Mouse (Mus musculus): ENCODE measurements around the gene Pttg1ip. TPM values are rescaled to one million over a fixed set of nuclear protein-coding genes. Genes with fewer than 3 reads are reported as not detected.

Gene Pttg1ip
- polyA plus RNA-seq, 1 experiment from 2014 or later = 135 TPM

DNA sequence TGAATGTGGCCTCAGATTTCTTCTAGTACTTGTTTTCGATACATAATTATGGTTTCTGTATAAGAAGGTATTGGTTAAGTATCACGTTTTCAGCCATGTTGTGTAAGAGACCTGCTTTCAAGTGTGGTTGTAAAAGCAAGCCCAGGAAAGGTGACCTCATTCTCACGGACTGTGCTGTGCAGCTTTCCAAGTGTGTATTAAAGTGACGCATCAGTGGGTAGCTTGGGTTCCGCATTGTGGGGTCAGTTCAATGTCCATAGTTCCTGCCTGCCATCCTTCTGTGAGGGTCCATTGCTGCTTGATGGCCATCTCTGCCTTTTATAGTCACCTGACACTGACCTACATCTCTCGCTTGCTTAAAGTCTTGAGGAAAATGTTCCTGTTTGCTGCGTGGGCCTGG lies 35.4 kb downstream of the Pttg1ip start:
- Histone ChIP-seq H3K36me3 (ENCODE audit: control insufficient read depth, insufficient read depth, low read length) (peaks cover 60% of the 10 kb centered on the region), H3K4me1 (ENCODE audit: control insufficient read depth, insufficient read depth, low read length) (no peaks in the 10 kb centered on the region), H3K27ac (replicated peaks; ENCODE audit: low read depth, low read length) (no peak overlapping the region), H3K27me3 (replicated peaks; ENCODE audit: control insufficient read depth, insufficient read depth, low read length) (no peaks in the 10 kb centered on the region), H3K9me3 (ENCODE audit: control insufficient read depth, low read length) (no peaks in the 10 kb centered on the region), H3K4me3 (ENCODE audit: low read depth, low read length) (no peak overlapping the region), H3K4me2 (ENCODE audit: low read depth, low read length) (no peak overlapping the region), H3K9ac (ENCODE audit: low read depth, low read length) (no peak overlapping the region)
- DNase-seq (ENCODE audit: low spot score) (no peak), ATAC-seq (ENCODE audit: low read depth) (no peak)
- 93% methylated on average over 7 of the region's 7 CpGs for WGBS

DNA sequence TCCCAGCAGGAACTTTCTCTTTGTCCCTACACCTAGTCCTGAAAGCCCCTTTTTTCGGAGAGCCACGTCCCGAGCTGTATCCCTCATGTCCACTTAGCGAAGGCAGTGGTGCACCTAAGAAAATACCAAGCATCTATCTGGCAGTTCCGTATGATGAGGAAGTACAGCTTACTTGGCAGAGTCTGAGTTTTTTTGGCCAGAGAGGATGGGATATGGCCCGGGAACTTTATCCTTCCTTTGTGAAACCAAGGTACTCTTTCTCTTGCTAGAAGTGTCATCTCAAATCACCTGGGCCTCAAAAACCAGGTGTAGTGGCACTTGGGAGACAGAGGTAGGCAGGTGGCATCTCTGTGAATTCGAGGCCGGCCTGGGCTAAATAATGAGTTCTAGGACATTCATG lies 40.0 kb downstream of the Pttg1ip start:
- Histone ChIP-seq H3K4me1 (ENCODE audit: control insufficient read depth, insufficient read depth, low read length) (peaks cover 17% of the 10 kb centered on the region), H3K9ac (ENCODE audit: low read depth, low read length) (peak overlapping the region; percentile 96), H3K4me2 (ENCODE audit: low read depth, low read length) (peak overlapping the region; percentile 84), H3K9me3 (ENCODE audit: control insufficient read depth, low read length) (no peaks in the 10 kb centered on the region), H3K27ac (replicated peaks; ENCODE audit: low read depth, low read length) (peak overlapping the region; percentile 92), H3K27me3 (replicated peaks; ENCODE audit: control insufficient read depth, insufficient read depth, low read length) (no peaks in the 10 kb centered on the region), H3K36me3 (ENCODE audit: control insufficient read depth, insufficient read depth, low read length) (peaks cover 17% of the 10 kb centered on the region), H3K4me3 (ENCODE audit: low read depth, low read length) (peak overlapping the region; percentile 98)
- DNase-seq (ENCODE audit: low spot score) (no peak), ATAC-seq (ENCODE audit: low read depth) (no peak)
- 74% methylated on average over 8 of the region's 8 CpGs for WGBS

DNA sequence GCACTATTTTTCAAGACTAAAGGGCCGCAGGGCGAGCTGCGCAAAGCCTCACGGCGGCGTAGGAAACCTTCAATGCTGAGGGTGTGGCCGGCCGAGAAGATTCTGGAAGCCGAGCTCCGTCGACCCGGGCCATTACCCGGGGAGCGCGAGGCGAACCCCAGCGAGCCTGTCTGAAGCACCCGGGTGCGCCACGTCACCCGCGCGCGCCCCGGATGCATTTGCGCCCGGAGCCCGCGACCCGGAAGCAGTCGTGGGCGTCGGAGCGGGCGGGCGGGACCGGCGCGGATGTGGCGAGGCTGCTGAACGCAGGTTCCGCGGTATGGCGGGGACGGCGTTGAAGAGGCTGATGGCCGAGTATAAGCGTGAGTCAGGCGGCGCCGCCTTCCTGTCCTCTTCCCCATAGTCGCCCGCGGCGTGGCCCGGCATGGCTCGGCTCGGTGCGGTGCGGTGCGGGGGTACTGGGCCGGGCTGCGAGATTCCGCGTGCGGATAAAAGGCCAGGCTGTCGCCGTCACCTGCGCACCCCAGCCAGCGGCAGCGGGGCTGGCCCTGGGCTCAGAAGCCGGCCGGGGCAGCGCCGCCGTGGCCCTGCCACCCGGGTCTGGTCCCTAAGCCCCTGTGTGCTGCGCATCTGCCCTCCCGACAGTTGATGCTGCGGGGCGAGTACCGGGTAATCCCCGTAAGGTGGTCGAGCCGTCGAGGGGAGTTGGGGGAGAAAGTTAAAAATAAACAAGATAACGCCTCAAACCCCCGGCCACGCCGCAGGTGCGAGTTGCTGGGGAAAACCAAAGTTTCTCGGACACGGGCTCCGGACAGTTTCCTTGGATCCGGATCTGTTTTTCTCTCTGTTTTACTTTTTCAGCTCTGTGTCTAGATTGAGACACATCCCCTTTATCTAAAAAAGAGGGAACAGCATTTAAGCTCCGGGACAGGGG lies 40.8 kb downstream of the Pttg1ip start, which contains the start of gene Ube2g2:
Gene Ube2g2 (plus strand): TSS at position 221 of the 934 bp plus-strand sequence.
- WGBS = under 1% methylated on average over 52 of the region's 96 CpGs
- Histone ChIP-seq H3K27ac (replicated peaks; ENCODE audit: low read depth, low read length) (peak within 1 kb of the TSS; percentile 92), H3K36me3 (ENCODE audit: control insufficient read depth, insufficient read depth, low read length) (peaks cover 9% of the 10 kb centered on the region), H3K4me2 (ENCODE audit: low read depth, low read length) (peak within 1 kb of the TSS; percentile 84), H3K27me3 (replicated peaks; ENCODE audit: control insufficient read depth, insufficient read depth, low read length) (no peaks in the 10 kb centered on the region), H3K9ac (ENCODE audit: low read depth, low read length) (peak within 1 kb of the TSS; percentile 96), H3K4me3 (ENCODE audit: low read depth, low read length) (peak within 1 kb of the TSS; percentile 98), H3K9me3 (ENCODE audit: control insufficient read depth, low read length) (no peaks in the 10 kb centered on the region), H3K4me1 (ENCODE audit: control insufficient read depth, insufficient read depth, low read length) (peaks cover 17% of the 10 kb centered on the region)
- ATAC-seq (ENCODE audit: low read depth) = peak; percentile 95
- peak; percentile 94 for DNase-seq (ENCODE audit: low spot score)

DNA sequence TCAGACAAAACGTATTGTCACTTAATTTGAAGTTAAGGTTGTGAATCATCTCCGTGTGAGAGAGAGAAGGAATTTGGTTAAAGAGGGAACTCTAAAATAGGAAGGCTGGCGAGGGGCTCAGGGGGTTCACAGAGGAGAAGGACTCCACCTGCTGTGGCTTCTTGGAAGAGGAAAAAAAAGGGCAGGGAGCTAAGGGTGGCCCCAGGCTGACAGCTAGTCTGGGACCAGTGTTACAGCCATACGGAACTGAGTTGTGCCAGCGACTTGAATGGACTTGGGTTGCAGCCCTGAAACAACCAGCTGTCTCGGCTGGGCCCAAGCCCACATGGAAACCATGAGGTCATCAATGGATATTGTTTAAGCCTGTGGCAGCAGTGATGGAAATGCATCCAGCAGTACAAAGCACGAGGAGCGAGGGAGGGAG lies 41.6 kb downstream of the Pttg1ip start:
- Histone ChIP-seq H3K4me2 (ENCODE audit: low read depth, low read length) (peak overlapping the region; percentile 84), H3K4me1 (ENCODE audit: control insufficient read depth, insufficient read depth, low read length) (peaks cover 17% of the 10 kb centered on the region), H3K27ac (replicated peaks; ENCODE audit: low read depth, low read length) (peak overlapping the region; percentile 92; the same call in 1 of the 2 replicates), H3K9ac (ENCODE audit: low read depth, low read length) (peak overlapping the region; percentile 96), H3K27me3 (replicated peaks; ENCODE audit: control insufficient read depth, insufficient read depth, low read length) (no peaks in the 10 kb centered on the region), H3K9me3 (ENCODE audit: control insufficient read depth, low read length) (no peaks in the 10 kb centered on the region), H3K36me3 (ENCODE audit: control insufficient read depth, insufficient read depth, low read length) (0 out of 2 replicates have a peak, but pooled peaks cover 3% of the 10 kb centered on the region), H3K4me3 (ENCODE audit: low read depth, low read length) (peak overlapping the region; percentile 98)
- WGBS = 4% methylated on average over 8 of the region's 8 CpGs
- peak; percentile 69 for DNase-seq (ENCODE audit: low spot score)
- ATAC-seq (ENCODE audit: low read depth) = peak; percentile 13; the same call in 1 of the 2 replicates

DNA sequence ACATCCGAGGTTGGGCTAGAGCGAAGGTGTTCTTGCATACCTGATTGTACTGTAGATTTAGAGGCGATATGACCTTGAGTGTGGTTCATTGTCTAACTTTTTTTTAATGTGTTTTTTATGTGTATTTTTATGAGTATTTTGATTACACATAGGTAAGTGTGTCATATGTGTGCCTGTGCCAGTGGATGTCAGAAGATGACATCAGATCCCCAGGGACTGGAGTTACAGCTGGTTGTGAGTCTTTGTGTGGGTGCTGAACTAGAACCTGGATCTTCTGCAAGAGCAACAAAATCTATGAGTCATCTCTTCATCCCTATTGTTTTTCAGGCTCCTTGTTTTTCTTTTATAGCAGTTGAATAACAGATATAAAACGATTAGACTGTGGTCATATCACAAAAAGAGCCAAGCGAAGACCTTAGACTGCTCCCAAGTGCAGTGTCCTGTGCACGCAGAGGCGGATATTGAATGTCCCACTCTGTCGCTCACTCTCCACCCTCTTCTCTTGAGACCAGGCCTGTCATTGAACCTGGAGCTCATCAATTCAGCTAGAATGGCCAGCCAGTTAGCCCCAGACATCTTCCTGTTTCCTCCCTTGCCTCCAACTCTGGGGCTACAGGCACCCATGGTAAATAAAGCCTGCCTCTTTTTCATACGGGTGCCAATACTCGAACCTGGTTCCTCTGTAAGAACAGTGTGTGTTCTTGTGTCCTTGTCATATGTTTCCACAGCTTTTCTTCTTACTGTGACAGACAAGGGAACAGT lies 42.3 kb downstream of the Pttg1ip start:
- 0 out of 2 replicates have a peak, but pooled peaks cover 3% of the 10 kb centered on the region for H3K36me3 ChIP-seq (ENCODE audit: control insufficient read depth, insufficient read depth, low read length)
- WGBS = 87% methylated on average over 10 of the region's 10 CpGs
- ATAC-seq (ENCODE audit: low read depth) (no peak), DNase-seq (ENCODE audit: low spot score) (no peak)
- H3K9me3 ChIP-seq (ENCODE audit: control insufficient read depth, low read length) = no peaks in the 10 kb centered on the region
- peak overlapping the region; percentile 96 for H3K9ac ChIP-seq (ENCODE audit: low read depth, low read length)
- no peaks in the 10 kb centered on the region for H3K27me3 ChIP-seq (replicated peaks; ENCODE audit: control insufficient read depth, insufficient read depth, low read length)
- H3K27ac ChIP-seq (replicated peaks; ENCODE audit: low read depth, low read length) = peak overlapping the region; percentile 44
- peak overlapping the region; percentile 84 for H3K4me2 ChIP-seq (ENCODE audit: low read depth, low read length)
- peak overlapping the region; percentile 98 for H3K4me3 ChIP-seq (ENCODE audit: low read depth, low read length)
- H3K4me1 ChIP-seq (ENCODE audit: control insufficient read depth, insufficient read depth, low read length) = peaks cover 17% of the 10 kb centered on the region

DNA sequence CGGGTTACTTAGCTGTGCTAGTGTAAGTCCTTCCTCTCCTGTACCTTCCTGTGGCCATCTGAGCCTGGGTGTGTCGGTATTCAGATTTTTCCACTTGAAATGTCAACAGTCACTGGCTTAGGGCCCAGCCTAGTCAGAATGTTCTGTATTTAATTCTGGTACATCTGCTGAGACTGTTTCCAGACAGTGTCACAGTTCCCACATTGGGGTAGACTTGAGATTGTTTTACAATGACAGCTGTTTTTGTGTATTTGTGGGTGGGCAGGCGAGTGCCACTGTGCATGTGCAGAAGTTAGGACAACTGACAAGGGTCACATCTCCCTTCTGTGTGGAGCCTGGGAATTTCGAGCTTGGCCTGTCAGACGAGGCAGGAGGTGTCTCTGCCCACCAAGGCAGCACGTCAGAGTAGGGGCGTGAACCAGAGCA lies 43.1 kb downstream of the Pttg1ip start:
- H3K9me3 ChIP-seq (ENCODE audit: control insufficient read depth, low read length) = no peaks in the 10 kb centered on the region
- no peaks in the 10 kb centered on the region for H3K27me3 ChIP-seq (replicated peaks; ENCODE audit: control insufficient read depth, insufficient read depth, low read length)
- DNase-seq (ENCODE audit: low spot score) (peak; percentile 62), ATAC-seq (ENCODE audit: low read depth) (no peak)
- 0 out of 2 replicates have a peak overlapping the region, but pooled peaks have one; percentile 10 for H3K4me2 ChIP-seq (ENCODE audit: low read depth, low read length)
- peak overlapping the region; percentile 44 for H3K27ac ChIP-seq (replicated peaks; ENCODE audit: low read depth, low read length)
- peak overlapping the region; percentile 30; the same call in 1 of the 2 replicates for H3K9ac ChIP-seq (ENCODE audit: low read depth, low read length)
- H3K36me3 ChIP-seq (ENCODE audit: control insufficient read depth, insufficient read depth, low read length) = 0 out of 2 replicates have a peak, but pooled peaks cover 3% of the 10 kb centered on the region
- H3K4me3 ChIP-seq (ENCODE audit: low read depth, low read length) = no peak overlapping the region
- H3K4me1 ChIP-seq (ENCODE audit: control insufficient read depth, insufficient read depth, low read length) = peaks cover 17% of the 10 kb centered on the region
- whole genome bisulfite sequencing = 47% methylated on average over 7 of the region's 7 CpGs

DNA sequence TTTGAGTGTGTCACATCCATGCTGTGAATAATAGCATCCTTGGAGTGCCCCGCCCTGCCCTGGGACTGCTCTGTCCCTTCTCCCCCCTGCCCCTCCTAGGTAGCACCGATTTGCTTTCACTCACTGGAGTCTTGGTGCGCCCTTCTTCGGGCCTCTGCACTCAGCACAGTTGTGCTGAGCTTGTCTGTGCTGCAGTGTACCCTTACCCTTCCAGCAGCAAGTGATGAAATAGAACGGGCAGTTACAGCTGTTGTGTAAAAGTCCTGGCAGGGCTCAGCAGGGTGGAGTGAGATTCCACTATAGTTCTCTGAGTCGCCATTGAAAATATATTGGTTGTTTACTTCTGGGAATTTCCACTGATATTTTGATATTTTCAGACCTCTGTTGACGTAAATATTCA lies 44.5 kb downstream of the Pttg1ip start:
- WGBS = 87% methylated on average over 7 of the region's 7 CpGs
- Histone ChIP-seq H3K27me3 (replicated peaks; ENCODE audit: control insufficient read depth, insufficient read depth, low read length) (no peaks in the 10 kb centered on the region), H3K9me3 (ENCODE audit: control insufficient read depth, low read length) (no peaks in the 10 kb centered on the region), H3K9ac (ENCODE audit: low read depth, low read length) (no peak overlapping the region), H3K27ac (replicated peaks; ENCODE audit: low read depth, low read length) (no peak overlapping the region), H3K4me1 (ENCODE audit: control insufficient read depth, insufficient read depth, low read length) (peaks cover 17% of the 10 kb centered on the region), H3K4me3 (ENCODE audit: low read depth, low read length) (no peak overlapping the region), H3K4me2 (ENCODE audit: low read depth, low read length) (no peak overlapping the region), H3K36me3 (ENCODE audit: control insufficient read depth, insufficient read depth, low read length) (peaks cover 6% of the 10 kb centered on the region)
- ATAC-seq (ENCODE audit: low read depth) (no peak), DNase-seq (ENCODE audit: low spot score) (no peak)

DNA sequence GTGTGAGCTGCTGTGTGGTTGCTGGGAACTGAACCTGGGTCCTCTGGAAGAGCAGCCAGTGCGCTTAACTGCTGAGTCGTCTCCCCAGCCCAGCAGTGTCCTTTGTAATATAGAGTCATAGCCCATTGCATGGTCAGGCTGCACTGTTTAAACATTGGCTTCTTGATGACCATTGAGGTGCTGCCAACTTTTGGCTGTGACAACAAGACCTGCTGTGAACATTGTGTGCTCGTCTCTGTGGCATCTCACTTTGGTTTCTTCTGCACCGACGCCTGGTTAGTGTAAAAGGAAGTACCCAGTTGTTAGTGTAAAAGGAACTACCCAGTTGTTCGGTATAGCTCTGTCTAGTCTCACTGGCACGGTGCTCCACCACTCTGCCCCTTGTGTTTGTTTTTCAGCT lies 45.1 kb downstream of the Pttg1ip start:
- WGBS = 80% methylated on average over 7 of the region's 7 CpGs

More for the DNA sequence above, 45.1 kb downstream of the Pttg1ip start:
- no peaks in the 10 kb centered on the region for H3K9me3 ChIP-seq (ENCODE audit: control insufficient read depth, low read length)
- H3K36me3 ChIP-seq (ENCODE audit: control insufficient read depth, insufficient read depth, low read length) = peaks cover 12% of the 10 kb centered on the region
- peaks cover 17% of the 10 kb centered on the region for H3K4me1 ChIP-seq (ENCODE audit: control insufficient read depth, insufficient read depth, low read length)
- H3K27ac ChIP-seq (replicated peaks; ENCODE audit: low read depth, low read length) = no peak overlapping the region
- ATAC-seq (ENCODE audit: low read depth) (no peak), DNase-seq (ENCODE audit: low spot score) (no peak)
- H3K4me3 ChIP-seq (ENCODE audit: low read depth, low read length) = no peak overlapping the region
- no peak overlapping the region for H3K4me2 ChIP-seq (ENCODE audit: low read depth, low read length)
- H3K27me3 ChIP-seq (replicated peaks; ENCODE audit: control insufficient read depth, insufficient read depth, low read length) = no peaks in the 10 kb centered on the region
- no peak overlapping the region for H3K9ac ChIP-seq (ENCODE audit: low read depth, low read length)
